Mouse (Mus musculus) C2C12 (cell line): ENCODE results near the gene Arfgef2. TPM values are rescaled to one million over a fixed set of nuclear protein-coding genes. Genes with fewer than 3 reads are reported as not detected.

Source experiments
- H3K27me3 ChIP-seq: one replicate; pipeline ENCODE4 v1.6.1; 2011; ENCODE audit not compliant: control insufficient read depth, insufficient read depth, insufficient read length
- H3K36me3 ChIP-seq: one replicate; pipeline ENCODE4 v1.6.1; 2011; ENCODE audit not compliant: control insufficient read depth, insufficient read depth
- H3K4me3 ChIP-seq: one replicate; pipeline ENCODE4 v1.5.1; 2011; ENCODE audit warnings: mild to moderate bottlenecking, control low read depth; ENCODE audit not compliant: poor library complexity, insufficient read depth, severe bottlenecking
- H3K79me2 ChIP-seq: one replicate; pipeline ENCODE4 v1.6.1; 2011; ENCODE audit not compliant: control insufficient read depth, insufficient read depth
- H3K79me3 ChIP-seq: one replicate; pipeline ENCODE4 v1.6.1; 2011; ENCODE audit warnings: low read depth, control low read depth
- H3ac ChIP-seq: one replicate; pipeline ENCODE3; 2011; ENCODE audit warnings: low read depth; ENCODE audit not compliant: control insufficient read depth, insufficient read length
- CEBPB ChIP-seq: IDR thresholded peaks from one replicate; pipeline ENCODE4 v1.6.1; 2011; ENCODE audit warnings: low read depth, mild to moderate bottlenecking, control low read depth, moderate library complexity
- CTCF ChIP-seq: IDR thresholded peaks from one replicate; pipeline ENCODE4 v1.5.1; 2011; ENCODE audit not compliant: control insufficient read depth, insufficient read depth, insufficient read length
- FOSL1 ChIP-seq: IDR thresholded peaks from one replicate; pipeline ENCODE4 v1.8.0; 2011; ENCODE audit warnings: mild to moderate bottlenecking, low read length; ENCODE audit not compliant: poor library complexity, insufficient read depth, severe bottlenecking
- MAX ChIP-seq: IDR thresholded peaks from one replicate; pipeline ENCODE4 v1.6.1; 2011; ENCODE audit warnings: mild to moderate bottlenecking, control low read depth
- MYOD1 ChIP-seq: IDR thresholded peaks from one replicate; pipeline ENCODE4 v1.6.1; 2011; ENCODE audit warnings: low read depth; ENCODE audit not compliant: control insufficient read depth, insufficient read length
- MYOG ChIP-seq: IDR thresholded peaks from one replicate; pipeline ENCODE4 v1.6.1; 2011; ENCODE audit not compliant: control insufficient read depth, insufficient read length; ENCODE audit errors: extremely low read depth
- USF1 ChIP-seq: IDR thresholded peaks from one replicate; pipeline ENCODE4 v1.6.1; 2011; ENCODE audit warnings: low read depth, mild to moderate bottlenecking, control low read depth, moderate library complexity
- polyA plus RNA-seq: library from polyadenylated mRNA; unstranded; fragments of >200 nt; fragmentation: generic; extraction: Trizol; gene quantifications from one replicate; pipeline ENCODE4 v1.2.1, GENCODE M21; 2012; ENCODE audit warnings: missing spikeins

The Arfgef2 gene
- polyA plus RNA-seq, 1 experiment: 8.2 TPM

DNA sequence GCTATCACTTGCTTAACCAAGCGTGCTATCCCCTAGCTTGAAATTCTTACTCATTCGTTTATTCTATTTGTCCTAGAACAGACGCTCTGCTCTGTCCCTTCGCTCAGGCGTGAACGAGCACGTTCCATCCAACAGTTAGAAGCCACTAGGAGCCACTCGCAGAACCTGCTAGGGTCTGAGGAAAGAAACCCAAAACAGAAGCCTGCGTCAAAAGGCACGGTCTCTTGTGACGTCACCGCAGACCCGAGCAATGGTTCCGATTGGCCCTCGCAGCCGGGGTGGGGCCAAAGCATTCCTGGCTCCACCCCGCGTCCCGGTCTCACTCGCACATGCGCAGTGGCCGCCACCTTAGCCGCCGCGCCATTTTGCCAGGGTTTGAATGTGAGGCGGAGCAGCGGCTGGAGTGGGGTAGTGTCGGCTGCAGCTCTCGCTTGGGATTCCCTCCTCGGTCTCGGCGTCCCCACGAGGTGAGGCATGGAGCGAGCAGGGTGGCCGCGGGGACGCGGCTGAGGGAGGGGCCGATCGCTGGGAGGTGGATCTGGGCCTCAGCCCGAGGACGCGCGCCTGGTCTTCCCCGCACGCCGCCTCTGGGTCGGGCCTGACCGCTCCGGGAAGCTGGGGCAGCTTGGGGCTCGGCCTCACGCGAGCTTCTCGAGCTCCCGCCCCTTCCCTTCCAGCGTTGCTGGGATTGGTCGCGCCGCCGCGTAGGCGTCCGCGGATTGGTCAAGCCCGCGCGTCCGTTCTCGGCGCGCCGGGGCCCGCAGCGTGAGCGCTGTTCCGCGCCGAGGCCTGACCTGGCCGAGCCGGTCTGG lies 100.5 kb downstream of the Arfgef2 start, which contains the start of gene Cse1l:
TSS of gene Cse1l (plus strand) at position 330 of the 812 bp plus-strand sequence.
- H3K27me3 ChIP-seq: no peaks in the 10 kb centered on the region
- H3ac ChIP-seq: peak within 1 kb of the TSS; percentile 95
- peaks cover 44% of the 10 kb centered on the region for H3K79me3 ChIP-seq
- H3K36me3 ChIP-seq: peaks cover 20% of the 10 kb centered on the region
- H3K4me3 ChIP-seq: peak within 1 kb of the TSS; percentile 69
- peaks cover 52% of the 10 kb centered on the region for H3K79me2 ChIP-seq
- TF ChIP-seq MAX (peak; percentile 33), CTCF (no peak)

DNA sequence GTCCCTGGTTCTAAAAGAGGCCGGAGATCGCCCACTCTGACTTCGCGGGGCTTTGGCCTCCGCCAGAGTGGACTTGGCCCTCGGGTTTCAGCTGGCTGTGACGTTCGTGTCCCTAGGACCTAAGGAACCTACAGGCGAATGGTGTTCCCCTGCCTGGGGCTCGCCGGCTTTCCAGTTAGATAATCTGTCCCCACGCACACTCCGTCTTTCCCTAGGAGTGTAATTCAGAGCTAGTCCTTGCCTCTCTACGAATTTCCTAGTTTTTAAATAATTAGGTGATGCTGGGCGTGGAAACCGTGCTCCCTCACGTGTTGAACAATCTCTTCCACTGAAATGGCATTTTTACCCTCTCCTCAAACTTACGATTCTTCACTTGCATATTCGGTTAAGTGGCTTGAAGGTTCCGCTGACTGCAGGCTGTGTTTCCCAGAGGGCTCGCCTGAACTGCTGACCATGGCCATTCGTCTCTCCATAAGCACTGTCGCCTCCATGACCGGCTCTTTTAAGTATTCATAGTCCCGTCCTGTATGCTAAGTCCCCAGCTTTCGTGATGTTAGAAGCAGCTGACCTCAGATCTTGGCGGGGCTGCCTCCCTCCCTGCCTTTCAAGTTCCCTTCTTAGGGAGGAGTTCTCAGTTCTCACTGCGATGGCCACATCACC lies 101.3 kb downstream of the Arfgef2 start:
- Histone ChIP-seq H3K4me3 (peak overlapping the region; percentile 69), H3K36me3 (peaks cover 20% of the 10 kb centered on the region), H3K79me3 (peaks cover 52% of the 10 kb centered on the region), H3K79me2 (peaks cover 59% of the 10 kb centered on the region), H3K27me3 (no peaks in the 10 kb centered on the region), H3ac (peak overlapping the region; percentile 95)
- TF ChIP-seq MYOG (no peak), CTCF (no peak), MYOD1 (no peak), MAX (no peak), USF1 (no peak), FOSL1 (no peak), CEBPB (no peak)

DNA sequence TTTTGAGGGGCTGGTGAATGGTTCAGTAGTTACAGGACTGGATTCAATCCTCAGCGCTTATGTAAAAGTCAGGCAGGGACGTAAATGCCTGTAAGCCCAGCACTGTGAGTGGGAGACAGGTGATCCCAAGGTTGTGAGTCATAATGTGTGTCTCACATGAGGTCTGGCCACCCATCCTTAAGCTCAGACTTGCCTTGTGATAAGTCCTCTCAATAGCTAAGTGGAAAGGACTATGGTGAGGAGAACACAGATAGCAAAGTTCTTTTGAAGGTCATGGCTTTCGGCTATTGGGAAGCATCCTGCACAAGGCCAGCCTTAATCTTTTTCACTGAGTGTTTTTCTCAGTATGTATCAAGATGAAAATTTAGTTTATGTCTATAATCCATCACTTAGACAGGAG lies 104.3 kb downstream of the Arfgef2 start:
- H3K4me3 ChIP-seq: no peak overlapping the region
- H3ac ChIP-seq: no peak overlapping the region
- no peak for TF ChIP-seq CEBPB
- peak; percentile 14 for TF ChIP-seq MYOD1
- H3K79me2 ChIP-seq: peaks cover 90% of the 10 kb centered on the region
- no peaks in the 10 kb centered on the region for H3K27me3 ChIP-seq
- peaks cover 82% of the 10 kb centered on the region for H3K79me3 ChIP-seq
- H3K36me3 ChIP-seq: peaks cover 26% of the 10 kb centered on the region

DNA sequence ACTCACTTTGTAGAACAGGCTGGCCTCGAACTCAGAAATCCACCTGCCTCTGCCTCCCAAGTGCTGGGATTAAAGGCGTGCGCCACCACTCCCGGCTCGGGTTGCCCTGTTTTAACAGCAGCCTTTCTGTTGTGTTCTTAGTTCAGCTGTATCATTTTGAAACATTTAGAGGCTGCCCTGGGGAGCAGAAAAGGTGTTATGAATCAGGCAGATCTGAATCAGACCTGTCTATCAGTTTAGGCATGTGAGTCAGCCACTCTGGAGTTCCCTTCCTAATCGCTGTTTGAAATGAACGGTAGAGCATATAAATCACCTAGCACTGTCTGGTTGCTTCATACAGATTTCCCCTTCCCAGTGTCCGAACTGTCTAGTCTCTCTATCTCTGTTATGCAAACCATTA lies 105.1 kb downstream of the Arfgef2 start:
- peaks cover 98% of the 10 kb centered on the region for H3K79me2 ChIP-seq

DNA sequence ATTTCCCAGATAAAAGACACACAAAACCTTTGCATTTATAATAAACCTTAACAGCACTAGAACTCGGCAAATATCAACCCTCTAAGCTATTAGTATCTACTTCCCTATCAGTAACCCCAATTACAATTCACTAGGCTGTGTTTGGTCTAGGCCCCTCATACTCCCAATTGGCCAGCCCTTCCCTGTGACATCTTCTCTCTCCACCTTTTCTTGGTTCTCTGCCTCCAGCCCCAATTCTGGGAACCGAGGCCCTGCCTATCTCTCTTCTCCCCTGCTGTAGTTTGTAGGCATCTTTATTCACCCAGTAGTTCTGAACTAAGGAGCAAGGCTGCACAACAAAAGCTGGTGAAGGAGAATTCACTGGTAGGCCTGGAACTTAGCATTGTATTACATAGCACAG lies 118.6 kb downstream of the Arfgef2 start:
- H3K79me2 ChIP-seq: peaks cover 39% of the 10 kb centered on the region
- peaks cover 98% of the 10 kb centered on the region for H3K36me3 ChIP-seq
- no peak overlapping the region for H3K4me3 ChIP-seq
- no peaks in the 10 kb centered on the region for H3K27me3 ChIP-seq
- TF ChIP-seq MYOD1 (no peak), CEBPB (no peak), FOSL1 (no peak), USF1 (no peak), MYOG (no peak), MAX (no peak), CTCF (no peak)
- peaks cover 17% of the 10 kb centered on the region for H3K79me3 ChIP-seq
- H3ac ChIP-seq: no peak overlapping the region

More for the DNA sequence above, 105.1 kb downstream of the Arfgef2 start:
- peaks cover 90% of the 10 kb centered on the region for H3K79me3 ChIP-seq
- TF ChIP-seq USF1 (no peak), MYOD1 (no peak), FOSL1 (no peak), MAX (no peak), CEBPB (no peak), CTCF (no peak), MYOG (no peak)
- no peak overlapping the region for H3ac ChIP-seq
- peaks cover 34% of the 10 kb centered on the region for H3K36me3 ChIP-seq
- H3K27me3 ChIP-seq: no peaks in the 10 kb centered on the region
- H3K4me3 ChIP-seq: no peak overlapping the region

DNA sequence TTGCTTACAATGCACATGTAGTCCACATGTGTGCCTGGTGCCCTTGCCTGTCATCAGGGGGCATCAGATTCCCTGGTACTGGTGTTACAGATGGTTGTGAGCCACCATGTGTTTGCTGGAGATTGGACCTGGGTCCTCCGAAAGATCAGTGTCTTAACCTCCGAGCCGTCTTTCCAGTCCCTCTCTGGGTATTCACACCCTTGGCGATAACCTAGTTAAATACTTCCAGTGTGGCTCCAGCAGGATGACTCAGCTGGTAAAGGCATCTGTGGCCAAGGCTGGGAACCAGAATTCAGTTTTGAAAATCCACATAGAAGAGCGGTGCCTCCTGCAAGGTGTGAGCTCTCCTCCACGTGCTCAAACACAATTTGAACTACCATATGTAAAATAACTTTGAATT lies 128.6 kb downstream of the Arfgef2 start:
- Histone ChIP-seq H3K27me3 (no peaks in the 10 kb centered on the region), H3K79me2 (no peaks in the 10 kb centered on the region), H3K36me3 (peaks cover 99% of the 10 kb centered on the region), H3K4me3 (no peak overlapping the region), H3ac (no peak overlapping the region), H3K79me3 (no peaks in the 10 kb centered on the region)
- no peak for TF ChIP-seq CTCF
- TF ChIP-seq USF1: no peak
- TF ChIP-seq MYOG: no peak
- TF ChIP-seq MAX: no peak
- no peak for TF ChIP-seq MYOD1
- no peak for TF ChIP-seq CEBPB
- no peak for TF ChIP-seq FOSL1
